Mouse (Mus musculus): Measurements from ENCODE around the gene Gsn. TPM values are rescaled to one million over a fixed set of nuclear protein-coding genes. Genes with fewer than 3 reads are reported as not detected.

Gene Gsn
- total and polyA plus RNA-seq, 3 experiments, result 24.2 to 54.2 (median 42.9) TPM

- TF ChIP-seq MXI1 (IDR thresholded peaks at IDR 0.05; ENCODE audit: low read depth, low read length) (0 out of 2 replicates have a peak, but pooled peaks have one; percentile 42), USF1 (IDR thresholded peaks at IDR 0.05; ENCODE audit: low read depth, low read length) (no peak), TCF12 (IDR thresholded peaks at IDR 0.05; ENCODE audit: low read depth, low read length) (peak; percentile 58; the same call in 1 of the 2 replicates), RAD21 (IDR thresholded peaks at IDR 0.05; ENCODE audit: low read depth, low read length) (no peak), CHD1 (IDR thresholded peaks at IDR 0.05; ENCODE audit: low read depth, low read length) (peak; percentile 53; the same call in 1 of the 2 replicates), RCOR1 (conservative IDR thresholded peaks at IDR 0.05; ENCODE audit: low read depth, low read length) (peak; percentile 73; the same call in 1 of the 2 replicates), KAT2A (IDR thresholded peaks at IDR 0.05; ENCODE audit: insufficient replicate concordance, low read length) (0 out of 2 replicates have a peak, but pooled peaks have one; percentile 30), IRF4 (IDR thresholded peaks at IDR 0.05; ENCODE audit: low read depth, low read length) (peak; percentile 87)
Measured at GRCm38 (mm10) chr2:35253751-35254150, 2.4 kb upstream of the Gsn start (continued).

GRCm38 (mm10) chr2:35255004-35255403 lies 1.2 kb upstream of the Gsn start:
- Histone ChIP-seq H3K36me3 (replicated peaks in 1 of 2; ENCODE audit: control insufficient read depth in 1 of 2, insufficient read depth in 1 of 2, low read length in 1 of 2) (no peaks in the 10 kb centered on the region), H3K9me3 (replicated peaks; ENCODE audit: low read length) (no peaks in the 10 kb centered on the region), H3K79me2 (replicated peaks; ENCODE audit: control insufficient read depth, extremely low read depth, insufficient read depth, poor library complexity, severe bottlenecking) (no peaks in the 10 kb centered on the region), H3K4me2 (ENCODE audit: insufficient read depth, low read depth, poor library complexity, severe bottlenecking) (peak overlapping the region; percentile 88), H3K4me3 (replicated peaks in 1 of 3; ENCODE audit: low read depth in 2 of 3, low read length in 2 of 3, poor library complexity in 1 of 3) (no peak overlapping the region), H3K9ac (ENCODE audit: insufficient read depth, low read depth) (peak overlapping the region; percentile 10), H3K27me3 (replicated peaks) (peaks cover 8% of the 10 kb centered on the region), H3K27ac (ENCODE audit: insufficient read depth, low read depth) (peak overlapping the region; percentile 60), H3K4me1 (ENCODE audit: control insufficient read depth in 1 of 2, insufficient read depth in 2 of 2) (peaks cover 32 to 71% of the 10 kb centered on the region in 2 experiments)
- no peak for DNase-seq (ENCODE audit: extremely low read depth)
- dilution Hi-C loops (cut with MboI; ENCODE audit: extremely low pct_ligation_motif_present, extremely low pct_unique_long_range_greater_than_20kb, low sequenced_read_pairs) (no loop called here), in situ Hi-C loops (cut with MboI; ENCODE audit: low pct_ligation_motif_present, low pct_unique_long_range_greater_than_20kb, low sequenced_read_pairs) (loop anchor here (5.0 kb wide), 1 partner anchor 43 kb away; no protein-coding TSS in a partner anchor)
- TF ChIP-seq EP300 (IDR thresholded peaks at IDR 0.05; ENCODE audit: low read length) (no peak; the same call in 1 of the 2 replicates), MAZ (IDR thresholded peaks at IDR 0.05; ENCODE audit: low read depth, low read length) (no peak), BHLHE40 (IDR thresholded peaks at IDR 0.05; ENCODE audit: low read depth, low read length) (peak; percentile 10; the same call in 1 of the 2 replicates), MAX (IDR thresholded peaks at IDR 0.05; ENCODE audit: low read length) (peak; percentile 11; the same call in 1 of the 2 replicates), TBP (conservative IDR thresholded peaks at IDR 0.05; ENCODE audit: low read depth, low read length) (no peak), JUND (conservative IDR thresholded peaks at IDR 0.05; ENCODE audit: low read depth, low read length) (no peak), NRF1 (IDR thresholded peaks at IDR 0.05; ENCODE audit: low read depth, low read length) (no peak), HCFC1 (IDR thresholded peaks at IDR 0.05; ENCODE audit: low read depth, low read length) (no peak), MAFK (IDR thresholded peaks at IDR 0.05; ENCODE audit: insufficient replicate concordance, low read length) (no peak), POLR2A (IDR thresholded peaks at IDR 0.05; ENCODE audit: low read depth, low read length) (no peak), ZC3H11A (IDR thresholded peaks at IDR 0.05; ENCODE audit: low read depth, low read length) (no peak), MXI1 (IDR thresholded peaks at IDR 0.05; ENCODE audit: low read depth, low read length) (peak; percentile 53; the same call in 1 of the 2 replicates), USF1 (IDR thresholded peaks at IDR 0.05; ENCODE audit: low read depth, low read length) (no peak), CHD1 (IDR thresholded peaks at IDR 0.05; ENCODE audit: low read depth, low read length) (no peak), TCF12 (IDR thresholded peaks at IDR 0.05; ENCODE audit: low read depth, low read length) (peak; percentile 39; the same call in 1 of the 2 replicates), ETS1 (conservative IDR thresholded peaks at IDR 0.05; ENCODE audit: low read depth, low read length) (peak; percentile 22), E2F4 (IDR thresholded peaks at IDR 0.05; ENCODE audit: insufficient replicate concordance, low read depth, low read length) (no peak), JUN (IDR thresholded peaks at IDR 0.05; ENCODE audit: insufficient read depth, low read depth, low read length) (no peak), PAX5 (IDR thresholded peaks at IDR 0.05; ENCODE audit: low read length) (no peak), IRF4 (IDR thresholded peaks at IDR 0.05; ENCODE audit: low read depth, low read length) (peak; percentile 32; the same call in 1 of the 2 replicates), ZKSCAN1 (IDR thresholded peaks at IDR 0.05; ENCODE audit: borderline replicate concordance, low read depth, low read length) (no peak), UBTF (IDR thresholded peaks at IDR 0.05; ENCODE audit: low read depth, low read length) (0 out of 2 replicates have a peak, but pooled peaks have one; percentile 37), ZNF384 (IDR thresholded peaks at IDR 0.05; ENCODE audit: low read depth, low read length) (no peak), MEF2A (IDR thresholded peaks at IDR 0.05; ENCODE audit: borderline replicate concordance, low read depth, low read length) (peak; percentile 43), ELF1 (IDR thresholded peaks at IDR 0.05; ENCODE audit: low read depth, low read length) (no peak), KAT2A (IDR thresholded peaks at IDR 0.05; ENCODE audit: insufficient replicate concordance, low read length) (no peak), RAD21 (IDR thresholded peaks at IDR 0.05; ENCODE audit: low read depth, low read length) (no peak), CTCF (conservative IDR thresholded peaks at IDR 0.05 in 1 of 2, IDR thresholded peaks at IDR 0.05 in 1 of 2; ENCODE audit: low read depth in 2 of 2, low read length in 2 of 2) (no peak), MYC (IDR thresholded peaks at IDR 0.05; ENCODE audit: low read depth, low read length) (no peak), ZMIZ1 (IDR thresholded peaks at IDR 0.05; ENCODE audit: low read depth, low read length) (no peak), NELFE (IDR thresholded peaks at IDR 0.05; ENCODE audit: low read depth, low read length) (no peak), SIN3A (IDR thresholded peaks at IDR 0.05; ENCODE audit: low read length) (no peak), USF2 (conservative IDR thresholded peaks at IDR 0.05; ENCODE audit: low read depth, low read length) (no peak), SMC3 (IDR thresholded peaks at IDR 0.05; ENCODE audit: low read depth, low read length) (no peak), POLR2AphosphoS2 (IDR thresholded peaks at IDR 0.05; ENCODE audit: low read depth, low read length) (no peak)
